Mouse (Mus musculus): ENCODE measurements around the gene Tnfrsf1b. TPM values are rescaled to one million over a fixed set of nuclear protein-coding genes. Genes with fewer than 3 reads are reported as not detected.
A peak's percentile ranks its signal among the peaks of the same experiment; 100 is the strongest.

The Tnfrsf1b gene
- polyA plus RNA-seq, 1 experiment from 2014 or later: 9.4 TPM

DNA sequence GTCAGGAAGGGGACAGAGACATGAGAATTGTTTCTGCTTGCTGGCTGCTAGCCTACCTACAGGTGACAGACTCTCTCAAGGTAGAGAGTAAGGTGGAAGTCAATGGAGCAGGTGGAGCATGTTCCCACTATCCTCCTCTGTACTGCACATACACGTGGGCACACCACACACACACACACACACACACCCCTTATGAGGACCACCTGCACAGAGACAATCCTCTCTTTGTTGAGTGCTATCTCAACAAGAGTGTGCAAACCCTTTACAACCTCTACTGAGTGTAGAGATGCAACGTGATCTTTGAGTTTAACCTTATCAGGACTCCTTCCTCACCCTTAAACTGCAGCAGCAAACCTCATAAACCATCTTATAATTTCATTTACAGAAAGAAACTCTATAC is 43.4 kb downstream of the Tnfrsf1b start:
- ATAC-seq: no peak
- no peaks in the 10 kb centered on the region for H3K36me3 ChIP-seq (replicated peaks; ENCODE audit: insufficient read depth, low read length)
- no peak for DNase-seq
- no peaks in the 10 kb centered on the region for H3K9me3 ChIP-seq (ENCODE audit: low read length)
- no peak for TF ChIP-seq EP300 (IDR thresholded peaks at IDR 0.05; ENCODE audit: low read depth)
- TF ChIP-seq CTCF (IDR thresholded peaks at IDR 0.05; ENCODE audit: low read depth): no peak
- no peaks in the 10 kb centered on the region for H3K27me3 ChIP-seq (ENCODE audit: insufficient read depth, low read length)
- H3K4me1 ChIP-seq (ENCODE audit: insufficient read depth): peaks cover 20% of the 10 kb centered on the region
- H3K4me2 ChIP-seq (ENCODE audit: low read depth, low read length): no peak overlapping the region
- no peak overlapping the region for H3K9ac ChIP-seq (replicated peaks)
- WGBS (ENCODE audit: insufficient replicate concordance): 50% methylated on average over 2 of the region's 2 CpGs
- H3K4me3 ChIP-seq (ENCODE audit: low read depth, low read length): no peak overlapping the region
- H3K27ac ChIP-seq (ENCODE audit: low read depth): no peak overlapping the region

DNA sequence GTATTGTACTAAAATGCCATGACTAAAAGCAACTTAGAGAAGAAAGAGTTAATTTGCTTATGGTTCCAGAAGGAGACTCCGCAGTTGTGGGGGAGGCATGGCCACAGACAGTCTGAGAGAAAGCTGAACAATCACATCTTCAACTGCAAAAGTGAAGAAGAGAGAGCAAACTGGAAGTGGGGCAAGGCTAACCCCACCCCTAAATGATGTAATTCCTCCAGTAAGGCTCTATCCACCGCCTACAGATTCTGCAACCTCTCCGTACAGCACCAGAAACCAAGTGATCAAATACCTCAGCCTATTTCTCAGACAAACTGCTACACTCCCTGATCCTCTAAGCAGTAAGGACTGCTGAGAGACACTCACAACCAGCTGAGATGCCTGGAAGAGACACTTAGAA is 45.2 kb downstream of the Tnfrsf1b start:
- H3K36me3 ChIP-seq (replicated peaks; ENCODE audit: insufficient read depth, low read length): no peaks in the 10 kb centered on the region
- no peak for DNase-seq
- H3K4me1 ChIP-seq (ENCODE audit: insufficient read depth): peaks cover 20% of the 10 kb centered on the region
- TF ChIP-seq CTCF (IDR thresholded peaks at IDR 0.05; ENCODE audit: low read depth) (no peak), EP300 (IDR thresholded peaks at IDR 0.05; ENCODE audit: low read depth) (no peak)
- no peaks in the 10 kb centered on the region for H3K9me3 ChIP-seq (ENCODE audit: low read length)
- 31% methylated on average over 3 of the region's 3 CpGs for WGBS (ENCODE audit: insufficient replicate concordance)
- H3K9ac ChIP-seq (replicated peaks): no peak overlapping the region
- H3K4me3 ChIP-seq (ENCODE audit: low read depth, low read length): no peak overlapping the region
- no peak overlapping the region for H3K4me2 ChIP-seq (ENCODE audit: low read depth, low read length)
- ATAC-seq: no peak
- H3K27ac ChIP-seq (ENCODE audit: low read depth): no peak overlapping the region
- H3K27me3 ChIP-seq (ENCODE audit: insufficient read depth, low read length): no peaks in the 10 kb centered on the region

DNA sequence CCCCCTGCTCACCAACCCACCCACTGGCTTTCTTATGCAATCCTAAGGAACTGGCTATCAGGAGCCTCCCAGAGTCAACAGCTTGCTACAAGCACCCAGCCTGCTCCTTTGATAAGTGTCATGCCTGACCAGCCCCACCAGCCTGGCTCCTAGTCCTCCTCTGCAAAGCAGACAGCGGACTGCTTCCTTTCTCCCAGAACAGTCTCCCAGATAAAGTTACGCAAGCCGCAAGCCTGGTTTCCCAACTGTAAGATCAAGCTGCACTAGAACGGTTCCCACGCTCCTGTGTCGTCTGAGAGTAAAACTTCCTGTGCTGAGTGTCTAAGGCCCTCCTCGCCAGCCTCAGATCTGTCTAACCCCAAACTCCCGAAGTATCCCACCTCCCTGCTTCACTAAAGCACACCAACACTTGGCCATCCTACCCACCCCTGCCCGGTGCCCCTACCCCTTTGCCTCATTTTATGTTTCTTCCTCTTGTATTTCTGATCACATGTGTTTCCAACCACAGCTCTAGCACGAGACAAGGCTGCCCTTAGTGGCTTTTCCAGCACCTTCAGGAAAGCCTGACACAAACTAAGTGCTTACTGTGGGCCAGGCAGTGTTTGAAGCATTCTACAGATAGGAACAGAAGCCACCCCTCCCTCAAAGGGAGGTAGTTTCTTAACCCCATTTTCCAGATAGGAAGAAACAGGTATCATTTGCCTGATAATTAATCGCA is 46.5 kb downstream of the Tnfrsf1b start:
- Histone ChIP-seq H3K27ac (ENCODE audit: low read depth) (peak overlapping the region; percentile 30), H3K4me2 (ENCODE audit: low read depth, low read length) (peak overlapping the region; percentile 56), H3K4me1 (ENCODE audit: insufficient read depth) (peaks cover 22% of the 10 kb centered on the region), H3K9ac (replicated peaks) (no peak overlapping the region), H3K27me3 (ENCODE audit: insufficient read depth, low read length) (no peaks in the 10 kb centered on the region), H3K36me3 (replicated peaks; ENCODE audit: insufficient read depth, low read length) (no peaks in the 10 kb centered on the region), H3K9me3 (ENCODE audit: low read length) (no peaks in the 10 kb centered on the region), H3K4me3 (ENCODE audit: low read depth, low read length) (no peak overlapping the region)
- DNase-seq (peak; percentile 63), ATAC-seq (peak; percentile 81)
- WGBS (ENCODE audit: insufficient replicate concordance): 11% methylated on average over 11 of the region's 11 CpGs
- TF ChIP-seq CTCF (IDR thresholded peaks at IDR 0.05; ENCODE audit: low read depth): no peak
- TF ChIP-seq EP300 (IDR thresholded peaks at IDR 0.05; ENCODE audit: low read depth): peak; percentile 91

DNA sequence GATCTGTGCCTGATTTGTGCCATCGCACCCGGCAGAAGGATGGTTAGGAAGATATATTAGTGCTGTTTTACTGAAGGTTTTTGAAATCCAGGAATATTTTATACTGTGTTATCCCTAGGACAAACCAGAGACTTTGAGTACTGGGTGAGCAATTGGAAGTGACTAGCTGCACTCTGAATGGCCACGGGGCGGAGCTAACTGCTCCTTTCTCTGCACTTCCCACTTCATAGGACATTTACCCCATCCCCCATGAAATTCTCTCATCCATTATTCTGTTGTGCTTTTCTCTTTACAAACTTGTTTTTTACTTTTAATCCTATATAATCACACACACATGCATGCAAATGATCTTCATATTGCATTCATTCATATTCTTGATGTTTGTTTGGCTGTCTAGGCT is 50.1 kb downstream of the Tnfrsf1b start:
- TF ChIP-seq CTCF (IDR thresholded peaks at IDR 0.05; ENCODE audit: low read depth) (peak; percentile 45), EP300 (IDR thresholded peaks at IDR 0.05; ENCODE audit: low read depth) (no peak)
- Histone ChIP-seq H3K9ac (replicated peaks) (no peak overlapping the region), H3K27me3 (ENCODE audit: insufficient read depth, low read length) (no peaks in the 10 kb centered on the region), H3K4me2 (ENCODE audit: low read depth, low read length) (no peak overlapping the region), H3K36me3 (replicated peaks; ENCODE audit: insufficient read depth, low read length) (no peaks in the 10 kb centered on the region), H3K9me3 (ENCODE audit: low read length) (no peaks in the 10 kb centered on the region), H3K4me1 (ENCODE audit: insufficient read depth) (peaks cover 41% of the 10 kb centered on the region), H3K27ac (ENCODE audit: low read depth) (no peak overlapping the region), H3K4me3 (ENCODE audit: low read depth, low read length) (no peak overlapping the region)
- DNase-seq (no peak), ATAC-seq (no peak)
- WGBS (ENCODE audit: insufficient replicate concordance): 71% methylated on average over 4 of the region's 4 CpGs

DNA sequence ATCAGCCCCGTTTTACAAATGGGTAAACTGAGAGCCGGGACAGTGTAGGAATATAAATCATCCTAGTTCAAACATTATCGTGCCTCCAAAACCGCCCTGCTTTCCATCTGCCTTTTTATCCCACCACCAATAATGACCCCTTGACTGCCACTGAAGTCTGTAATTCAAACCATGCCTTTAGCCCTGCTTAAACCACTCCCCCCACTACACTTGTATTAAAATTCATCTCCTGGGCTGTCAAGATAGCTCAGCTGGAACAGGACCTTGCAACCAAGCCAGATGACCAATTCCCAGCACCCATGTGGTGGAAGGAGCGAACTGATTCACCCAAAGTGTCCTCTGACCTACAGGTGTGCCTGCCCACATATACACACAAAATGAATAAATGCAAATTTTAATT is 51.5 kb downstream of the Tnfrsf1b start:
- ATAC-seq (no peak), DNase-seq (no peak)
- no peak overlapping the region for H3K9ac ChIP-seq (replicated peaks)
- peak overlapping the region; percentile 30; the same call in 1 of the 2 replicates for H3K4me2 ChIP-seq (ENCODE audit: low read depth, low read length)
- peak overlapping the region; percentile 81; the same call in 1 of the 2 replicates for H3K4me3 ChIP-seq (ENCODE audit: low read depth, low read length)
- H3K36me3 ChIP-seq (replicated peaks; ENCODE audit: insufficient read depth, low read length): 0 out of 2 replicates have a peak, but pooled peaks cover under 1% of the 10 kb centered on the region
- peaks cover 29% of the 10 kb centered on the region for H3K4me1 ChIP-seq (ENCODE audit: insufficient read depth)
- H3K27ac ChIP-seq (ENCODE audit: low read depth): no peak overlapping the region
- no peak for TF ChIP-seq EP300 (IDR thresholded peaks at IDR 0.05; ENCODE audit: low read depth)
- no peak for TF ChIP-seq CTCF (IDR thresholded peaks at IDR 0.05; ENCODE audit: low read depth)
- H3K27me3 ChIP-seq (ENCODE audit: insufficient read depth, low read length): no peaks in the 10 kb centered on the region
- H3K9me3 ChIP-seq (ENCODE audit: low read length): no peaks in the 10 kb centered on the region
- 24% methylated on average over 5 of the region's 5 CpGs for WGBS (ENCODE audit: insufficient replicate concordance)

DNA sequence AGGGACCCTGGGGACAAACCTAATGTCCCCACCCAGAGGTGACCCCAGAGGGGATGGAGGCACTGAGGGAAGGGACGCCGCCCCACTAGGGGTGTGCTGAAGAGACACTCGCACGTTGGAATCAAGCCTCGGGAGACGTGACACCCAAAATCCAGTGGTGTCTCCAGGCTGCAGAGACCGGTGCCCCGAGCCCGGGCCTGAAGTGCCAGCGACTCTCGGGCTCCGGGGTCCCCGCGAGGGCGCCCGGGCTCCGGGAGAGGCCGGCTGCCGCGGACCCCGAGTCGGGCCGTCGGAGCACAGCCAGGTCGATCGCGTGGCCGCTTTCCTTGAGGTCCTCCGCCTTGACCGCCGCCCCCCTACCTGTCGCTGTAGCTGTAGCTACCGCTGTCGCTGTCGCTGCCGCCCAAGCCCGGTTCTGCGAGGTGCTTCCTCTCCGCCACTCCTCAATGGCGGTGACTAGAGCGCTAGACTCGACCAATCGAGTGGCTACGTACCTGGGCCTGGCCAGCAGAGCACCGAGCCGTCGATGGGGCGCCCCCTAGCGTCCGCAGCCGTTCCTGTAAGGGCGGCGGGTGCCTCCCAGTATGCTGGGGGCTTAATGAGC is 52.0 kb downstream of the Tnfrsf1b start, which contains the start of gene Vps13d:
Gene Vps13d, minus strand, starts transcription at position 447 of the 604 bp plus-strand sequence.
- peaks cover 25% of the 10 kb centered on the region for H3K4me1 ChIP-seq (ENCODE audit: insufficient read depth)
- H3K36me3 ChIP-seq (replicated peaks; ENCODE audit: insufficient read depth, low read length): peaks cover 6% of the 10 kb centered on the region; the same call in 1 of the 2 replicates
- H3K4me2 ChIP-seq (ENCODE audit: low read depth, low read length): peak within 1 kb of the TSS; percentile 82
- H3K27me3 ChIP-seq (ENCODE audit: insufficient read depth, low read length): no peaks in the 10 kb centered on the region
- H3K9ac ChIP-seq (replicated peaks): peak within 1 kb of the TSS; percentile 93
- ATAC-seq (peak; percentile 90), DNase-seq (peak; percentile 94)
- WGBS (ENCODE audit: insufficient replicate concordance): under 1% methylated on average over 49 of the region's 53 CpGs
- H3K27ac ChIP-seq (ENCODE audit: low read depth): peak within 1 kb of the TSS; percentile 85
- H3K9me3 ChIP-seq (ENCODE audit: low read length): no peaks in the 10 kb centered on the region
- no peak for TF ChIP-seq EP300 (IDR thresholded peaks at IDR 0.05; ENCODE audit: low read depth)
- TF ChIP-seq CTCF (IDR thresholded peaks at IDR 0.05; ENCODE audit: low read depth): peak; percentile 100
- H3K4me3 ChIP-seq (ENCODE audit: low read depth, low read length): peak within 1 kb of the TSS; percentile 81
